Mouse (Mus musculus): Measurements from ENCODE around the gene Dnah1. TPM values are rescaled to one million over a fixed set of nuclear protein-coding genes. Genes with fewer than 3 reads are reported as not detected.

Dnah1 gene
- polyA plus RNA-seq, 1 experiment from 2014 or later: 0.53 TPM

- Histone ChIP-seq H3K27ac (ENCODE audit: low read length) (no peak within 1 kb of the TSS), H3K27me3 (replicated peaks; ENCODE audit: insufficient read depth, low read length) (no peaks in the 10 kb centered on the region), H3K4me2 (replicated peaks; ENCODE audit: low read depth, low read length) (peak within 1 kb of the TSS; percentile 28), H3K9ac (replicated peaks; ENCODE audit: low read depth) (peak within 1 kb of the TSS; percentile 20; the same call in 1 of the 2 replicates), H3K4me3 (ENCODE audit: low read depth, low read length) (peak within 1 kb of the TSS; percentile 12), H3K9me3 (ENCODE audit: low read length) (no peaks in the 10 kb centered on the region), H3K36me3 (ENCODE audit: insufficient read depth, low read length) (no peaks in the 10 kb centered on the region), H3K4me1 (ENCODE audit: insufficient read depth, low read depth, low read length) (no peaks in the 10 kb centered on the region; the same call in 1 of the 2 replicates)
- DNase-seq (ENCODE audit: low spot score) (peak; percentile 93), ATAC-seq (peak; percentile 89)
- WGBS: 5% methylated on average over 11 of the region's 11 CpGs
- no peak for TF ChIP-seq EP300 (IDR thresholded peaks at IDR 0.05)
- TF ChIP-seq CTCF (IDR thresholded peaks at IDR 0.05): peak; percentile 95
Measured at GRCm38 (mm10) chr14:31217666-31218065, 106.0 kb downstream of the Dnah1 start, which contains the start of gene Sema3g. Gene Sema3g (plus strand): TSS chr14:31217860.

- Histone ChIP-seq H3K27ac (ENCODE audit: low read length) (peak within 1 kb of the TSS; percentile 33; the same call in 1 of the 2 replicates), H3K4me3 (ENCODE audit: low read depth, low read length) (peak within 1 kb of the TSS; percentile 12), H3K36me3 (ENCODE audit: insufficient read depth, low read length) (no peaks in the 10 kb centered on the region), H3K9me3 (ENCODE audit: low read length) (no peaks in the 10 kb centered on the region), H3K4me1 (ENCODE audit: insufficient read depth, low read depth, low read length) (no peaks in the 10 kb centered on the region; the same call in 1 of the 2 replicates), H3K9ac (replicated peaks; ENCODE audit: low read depth) (peak within 1 kb of the TSS; percentile 20; the same call in 1 of the 2 replicates), H3K4me2 (replicated peaks; ENCODE audit: low read depth, low read length) (peak within 1 kb of the TSS; percentile 23), H3K27me3 (replicated peaks; ENCODE audit: insufficient read depth, low read length) (no peaks in the 10 kb centered on the region)
- WGBS: 49% methylated on average over 2 of the region's 2 CpGs
- no peak for ATAC-seq
- TF ChIP-seq CTCF (IDR thresholded peaks at IDR 0.05) (no peak), EP300 (IDR thresholded peaks at IDR 0.05) (no peak)
- no peak for DNase-seq (ENCODE audit: low spot score)
Measured at GRCm38 (mm10) chr14:31216846-31217245, 106.8 kb downstream of the Dnah1 start, which contains the start of gene Nisch. Gene Nisch (minus strand): TSS chr14:31216946.

- Histone ChIP-seq H3K27me3 (replicated peaks; ENCODE audit: insufficient read depth, low read length) (no peaks in the 10 kb centered on the region), H3K9ac (replicated peaks; ENCODE audit: low read depth) (no peak overlapping the region), H3K36me3 (ENCODE audit: insufficient read depth, low read length) (no peaks in the 10 kb centered on the region), H3K4me3 (ENCODE audit: low read depth, low read length) (no peak overlapping the region), H3K4me1 (ENCODE audit: insufficient read depth, low read depth, low read length) (no peaks in the 10 kb centered on the region; the same call in 1 of the 2 replicates), H3K4me2 (replicated peaks; ENCODE audit: low read depth, low read length) (no peak overlapping the region), H3K27ac (ENCODE audit: low read length) (peak overlapping the region; percentile 33; the same call in 1 of the 2 replicates), H3K9me3 (ENCODE audit: low read length) (no peaks in the 10 kb centered on the region)
- peak; percentile 75 for DNase-seq (ENCODE audit: low spot score)
- TF ChIP-seq CTCF (IDR thresholded peaks at IDR 0.05): peak; percentile 97
- TF ChIP-seq EP300 (IDR thresholded peaks at IDR 0.05): no peak
- 26% methylated on average over 15 of the region's 15 CpGs for WGBS
- peak; percentile 59 for ATAC-seq
Measured at GRCm38 (mm10) chr14:31215157-31216002, 108.3 kb downstream of the Dnah1 start.

GRCm38 (mm10) chr14:31214684-31215083 is 109.0 kb downstream of the Dnah1 start:
- no peak overlapping the region for H3K27ac ChIP-seq (ENCODE audit: low read length)
- 56% methylated on average over 3 of the region's 3 CpGs for WGBS

GRCm38 (mm10) chr14:31213868-31214267 is 109.8 kb downstream of the Dnah1 start:
- no peak overlapping the region for H3K27ac ChIP-seq (ENCODE audit: low read length)
- no peak overlapping the region for H3K9ac ChIP-seq (replicated peaks; ENCODE audit: low read depth)
- DNase-seq (ENCODE audit: low spot score) (no peak), ATAC-seq (no peak)
- H3K9me3 ChIP-seq (ENCODE audit: low read length): no peaks in the 10 kb centered on the region
- no peak overlapping the region for H3K4me2 ChIP-seq (replicated peaks; ENCODE audit: low read depth, low read length)
- no peaks in the 10 kb centered on the region for H3K27me3 ChIP-seq (replicated peaks; ENCODE audit: insufficient read depth, low read length)
- H3K36me3 ChIP-seq (ENCODE audit: insufficient read depth, low read length): no peaks in the 10 kb centered on the region
- WGBS: 53% methylated on average over 8 of the region's 8 CpGs
- no peak overlapping the region for H3K4me3 ChIP-seq (ENCODE audit: low read depth, low read length)
- H3K4me1 ChIP-seq (ENCODE audit: insufficient read depth, low read depth, low read length): no peaks in the 10 kb centered on the region; the same call in 1 of the 2 replicates
- TF ChIP-seq EP300 (IDR thresholded peaks at IDR 0.05) (no peak), CTCF (IDR thresholded peaks at IDR 0.05) (no peak)

More at GRCm38 (mm10) chr14:31214684-31215083, 109.0 kb downstream of the Dnah1 start:
- DNase-seq (ENCODE audit: low spot score) (no peak), ATAC-seq (no peak)
- Histone ChIP-seq H3K4me3 (ENCODE audit: low read depth, low read length) (no peak overlapping the region), H3K36me3 (ENCODE audit: insufficient read depth, low read length) (no peaks in the 10 kb centered on the region), H3K9ac (replicated peaks; ENCODE audit: low read depth) (no peak overlapping the region), H3K9me3 (ENCODE audit: low read length) (no peaks in the 10 kb centered on the region), H3K27me3 (replicated peaks; ENCODE audit: insufficient read depth, low read length) (no peaks in the 10 kb centered on the region), H3K4me1 (ENCODE audit: insufficient read depth, low read depth, low read length) (no peaks in the 10 kb centered on the region; the same call in 1 of the 2 replicates), H3K4me2 (replicated peaks; ENCODE audit: low read depth, low read length) (no peak overlapping the region)
- TF ChIP-seq CTCF (IDR thresholded peaks at IDR 0.05): no peak
- TF ChIP-seq EP300 (IDR thresholded peaks at IDR 0.05): no peak

- ATAC-seq: peak; percentile 63
- no peak for DNase-seq (ENCODE audit: low spot score)
- Histone ChIP-seq H3K27me3 (replicated peaks; ENCODE audit: insufficient read depth, low read length) (no peaks in the 10 kb centered on the region), H3K27ac (ENCODE audit: low read length) (no peak overlapping the region; the same call in 1 of the 2 replicates), H3K4me2 (replicated peaks; ENCODE audit: low read depth, low read length) (no peak overlapping the region), H3K4me1 (ENCODE audit: insufficient read depth, low read depth, low read length) (no peaks in the 10 kb centered on the region; the same call in 1 of the 2 replicates), H3K9ac (replicated peaks; ENCODE audit: low read depth) (no peak overlapping the region), H3K9me3 (ENCODE audit: low read length) (no peaks in the 10 kb centered on the region), H3K36me3 (ENCODE audit: insufficient read depth, low read length) (no peaks in the 10 kb centered on the region), H3K4me3 (ENCODE audit: low read depth, low read length) (no peak overlapping the region)
- WGBS: 63% methylated on average over 3 of the region's 3 CpGs
- TF ChIP-seq EP300 (IDR thresholded peaks at IDR 0.05): peak; percentile 68
- TF ChIP-seq CTCF (IDR thresholded peaks at IDR 0.05): no peak
Measured at GRCm38 (mm10) chr14:31212499-31212898, 111.2 kb downstream of the Dnah1 start.

All from lung, postnatal 0 days (tissue).